Mouse (Mus musculus): ENCODE measurements around the gene Avpr1b. TPM values are rescaled to one million over a fixed set of nuclear protein-coding genes. Genes with fewer than 3 reads are reported as not detected.
A peak's percentile ranks its signal among the peaks of the same experiment; 100 is the strongest.

Avpr1b gene
- polyA plus RNA-seq, 2 experiments: not detected

- no peak for TF ChIP-seq POLR2A (IDR thresholded peaks at IDR 0.05; ENCODE audit: borderline replicate concordance, extremely low read depth, insufficient read depth, insufficient read length)
- Histone ChIP-seq H3K36me3 (ENCODE audit: control insufficient read depth, insufficient read depth, low read length) (no peaks in the 10 kb centered on the region), H3K4me2 (replicated peaks; ENCODE audit: low read depth, low read length, severe bottlenecking) (no peak overlapping the region), H3K27me3 (ENCODE audit: control insufficient read depth, insufficient read depth, low read length) (no peaks in the 10 kb centered on the region), H3K4me1 (ENCODE audit: control insufficient read depth, insufficient read depth, low read length) (no peaks in the 10 kb centered on the region), H3K9ac (ENCODE audit: low read depth, low read length, severe bottlenecking) (no peak overlapping the region), H3K9me3 (ENCODE audit: control insufficient read depth, low read length) (no peaks in the 10 kb centered on the region), H3K27ac (replicated peaks; ENCODE audit: low read depth, low read length) (no peak overlapping the region), H3K4me3 (replicated peaks; ENCODE audit: low read length) (no peak overlapping the region)
- no peak for DNase-seq (ENCODE audit: low spot score)
- ATAC-seq (ENCODE audit: low FRiP score, low read depth): 0 out of 2 replicates have a peak, but pooled peaks have one; percentile 41
- WGBS: 50% methylated on average over 17 of the region's 17 CpGs
Observed at GRCm38 (mm10) chr1:131578943-131579680, 19.9 kb upstream of the Avpr1b start.

- no peaks in the 10 kb centered on the region for H3K27me3 ChIP-seq (ENCODE audit: control insufficient read depth, insufficient read depth, low read length)
- H3K27ac ChIP-seq (replicated peaks; ENCODE audit: low read depth, low read length): no peak overlapping the region
- H3K4me1 ChIP-seq (ENCODE audit: control insufficient read depth, insufficient read depth, low read length): no peaks in the 10 kb centered on the region
- no peaks in the 10 kb centered on the region for H3K36me3 ChIP-seq (ENCODE audit: control insufficient read depth, insufficient read depth, low read length)
- ATAC-seq (ENCODE audit: low FRiP score, low read depth) (no peak), DNase-seq (ENCODE audit: low spot score) (no peak)
- WGBS: 44% methylated on average over 4 of the region's 4 CpGs
- H3K9ac ChIP-seq (ENCODE audit: low read depth, low read length, severe bottlenecking): no peak overlapping the region
- no peak for TF ChIP-seq POLR2A (IDR thresholded peaks at IDR 0.05; ENCODE audit: borderline replicate concordance, extremely low read depth, insufficient read depth, insufficient read length)
- no peaks in the 10 kb centered on the region for H3K9me3 ChIP-seq (ENCODE audit: control insufficient read depth, low read length)
- H3K4me3 ChIP-seq (replicated peaks; ENCODE audit: low read length): no peak overlapping the region
- no peak overlapping the region for H3K4me2 ChIP-seq (replicated peaks; ENCODE audit: low read depth, low read length, severe bottlenecking)
Observed at GRCm38 (mm10) chr1:131580389-131580788, 18.6 kb upstream of the Avpr1b start.

DNA sequence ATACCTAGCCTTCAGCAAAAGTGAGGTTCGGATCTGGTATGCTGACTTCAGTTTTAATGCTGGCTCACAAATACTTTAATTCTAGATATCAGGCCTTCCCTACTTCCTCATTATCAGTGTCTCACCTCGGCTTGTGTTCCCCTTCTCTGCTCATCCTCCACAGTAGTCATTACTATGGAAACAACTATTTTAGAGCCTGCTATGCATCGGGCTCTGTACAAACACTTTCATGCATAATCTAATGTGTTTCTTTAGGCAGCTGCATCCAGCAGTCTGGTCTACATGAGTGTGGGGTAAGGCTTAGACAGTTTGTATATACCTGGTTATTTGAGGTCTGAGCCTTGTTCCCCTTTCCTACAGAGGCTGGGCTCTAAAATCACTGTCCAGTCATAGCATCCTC, 15.4 kb upstream of the Avpr1b start:
- Histone ChIP-seq H3K9me3 (ENCODE audit: control insufficient read depth, low read length) (no peaks in the 10 kb centered on the region), H3K4me3 (replicated peaks; ENCODE audit: low read length) (no peak overlapping the region), H3K27me3 (ENCODE audit: control insufficient read depth, insufficient read depth, low read length) (no peaks in the 10 kb centered on the region), H3K4me1 (ENCODE audit: control insufficient read depth, insufficient read depth, low read length) (no peaks in the 10 kb centered on the region), H3K27ac (replicated peaks; ENCODE audit: low read depth, low read length) (no peak overlapping the region), H3K9ac (ENCODE audit: low read depth, low read length, severe bottlenecking) (no peak overlapping the region), H3K4me2 (replicated peaks; ENCODE audit: low read depth, low read length, severe bottlenecking) (no peak overlapping the region), H3K36me3 (ENCODE audit: control insufficient read depth, insufficient read depth, low read length) (no peaks in the 10 kb centered on the region)
- DNase-seq (ENCODE audit: low spot score): no peak
- TF ChIP-seq POLR2A (IDR thresholded peaks at IDR 0.05; ENCODE audit: borderline replicate concordance, extremely low read depth, insufficient read depth, insufficient read length): no peak
- no peak for ATAC-seq (ENCODE audit: low FRiP score, low read depth)
- 95% methylated on average over 3 of the region's 3 CpGs for WGBS

DNA sequence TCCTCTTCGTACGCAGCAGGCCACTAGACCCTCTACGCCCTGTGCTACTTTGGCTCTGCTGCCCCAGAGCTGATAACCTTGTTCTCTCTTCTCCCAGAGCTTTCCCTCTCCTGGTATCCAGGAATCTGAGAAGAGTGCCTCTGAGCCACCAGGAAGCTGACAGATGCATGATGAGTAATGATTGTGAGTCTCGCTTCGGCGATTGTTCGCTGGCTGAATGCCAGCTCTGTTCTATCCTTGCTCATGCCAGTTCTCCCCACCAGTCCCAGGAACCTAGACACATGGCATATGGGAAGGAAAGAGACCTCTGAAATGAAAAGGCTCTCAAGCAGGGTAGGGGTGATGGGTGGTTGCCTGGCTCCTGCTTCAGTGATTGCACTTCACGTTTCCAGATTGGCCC, 12.2 kb upstream of the Avpr1b start:
- TF ChIP-seq POLR2A (IDR thresholded peaks at IDR 0.05; ENCODE audit: borderline replicate concordance, extremely low read depth, insufficient read depth, insufficient read length): no peak
- Histone ChIP-seq H3K27me3 (ENCODE audit: control insufficient read depth, insufficient read depth, low read length) (no peaks in the 10 kb centered on the region), H3K4me3 (replicated peaks; ENCODE audit: low read length) (no peak overlapping the region), H3K4me1 (ENCODE audit: control insufficient read depth, insufficient read depth, low read length) (no peaks in the 10 kb centered on the region), H3K9ac (ENCODE audit: low read depth, low read length, severe bottlenecking) (no peak overlapping the region), H3K36me3 (ENCODE audit: control insufficient read depth, insufficient read depth, low read length) (no peaks in the 10 kb centered on the region), H3K27ac (replicated peaks; ENCODE audit: low read depth, low read length) (no peak overlapping the region), H3K9me3 (ENCODE audit: control insufficient read depth, low read length) (no peaks in the 10 kb centered on the region), H3K4me2 (replicated peaks; ENCODE audit: low read depth, low read length, severe bottlenecking) (no peak overlapping the region)
- DNase-seq (ENCODE audit: low spot score): no peak
- whole genome bisulfite sequencing: 79% methylated on average over 8 of the region's 8 CpGs
- ATAC-seq (ENCODE audit: low FRiP score, low read depth): no peak

DNA sequence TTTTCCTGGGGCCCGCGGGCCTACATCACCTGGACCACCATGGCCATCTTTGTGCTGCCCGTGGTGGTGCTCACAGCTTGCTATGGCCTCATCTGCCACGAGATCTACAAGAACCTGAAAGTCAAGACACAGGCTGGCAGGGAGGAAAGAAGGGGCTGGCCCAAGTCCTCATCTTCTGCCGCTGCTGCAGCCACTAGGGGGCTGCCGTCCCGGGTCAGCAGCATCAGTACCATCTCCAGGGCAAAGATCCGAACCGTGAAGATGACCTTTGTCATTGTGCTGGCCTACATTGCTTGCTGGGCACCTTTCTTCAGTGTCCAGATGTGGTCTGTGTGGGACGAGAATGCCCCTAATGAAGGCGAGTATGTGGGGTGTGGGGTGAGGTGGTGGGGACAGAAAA, 1.3 kb downstream of the Avpr1b start:
- H3K36me3 ChIP-seq (ENCODE audit: control insufficient read depth, insufficient read depth, low read length): no peaks in the 10 kb centered on the region
- ATAC-seq (ENCODE audit: low FRiP score, low read depth) (no peak), DNase-seq (ENCODE audit: low spot score) (no peak)
- H3K4me1 ChIP-seq (ENCODE audit: control insufficient read depth, insufficient read depth, low read length): no peaks in the 10 kb centered on the region
- H3K9ac ChIP-seq (ENCODE audit: low read depth, low read length, severe bottlenecking): no peak overlapping the region
- no peak overlapping the region for H3K4me3 ChIP-seq (replicated peaks; ENCODE audit: low read length)
- WGBS: 29% methylated on average over 11 of the region's 11 CpGs
- no peak overlapping the region for H3K4me2 ChIP-seq (replicated peaks; ENCODE audit: low read depth, low read length, severe bottlenecking)
- H3K27ac ChIP-seq (replicated peaks; ENCODE audit: low read depth, low read length): no peak overlapping the region
- no peaks in the 10 kb centered on the region for H3K27me3 ChIP-seq (ENCODE audit: control insufficient read depth, insufficient read depth, low read length)
- no peaks in the 10 kb centered on the region for H3K9me3 ChIP-seq (ENCODE audit: control insufficient read depth, low read length)
- TF ChIP-seq POLR2A (IDR thresholded peaks at IDR 0.05; ENCODE audit: borderline replicate concordance, extremely low read depth, insufficient read depth, insufficient read length): no peak
